Mouse (Mus musculus) liver, adult (tissue): ENCODE measurements around the gene Gm10282.

ENCODE experiments used
- GATA4 ChIP-seq: IDR thresholded peaks from 2 replicates; pipeline ENCODE4 v1.6.1; 2014; ENCODE audit warnings: mild to moderate bottlenecking, low read length; ENCODE audit not compliant: insufficient replicate concordance

The Gm10282 gene

GRCm38 (mm10) chr8:72316053-72316695 is 11.1 kb upstream of the Gm10282 start:
- TF ChIP-seq GATA4 = no peak

DNA sequence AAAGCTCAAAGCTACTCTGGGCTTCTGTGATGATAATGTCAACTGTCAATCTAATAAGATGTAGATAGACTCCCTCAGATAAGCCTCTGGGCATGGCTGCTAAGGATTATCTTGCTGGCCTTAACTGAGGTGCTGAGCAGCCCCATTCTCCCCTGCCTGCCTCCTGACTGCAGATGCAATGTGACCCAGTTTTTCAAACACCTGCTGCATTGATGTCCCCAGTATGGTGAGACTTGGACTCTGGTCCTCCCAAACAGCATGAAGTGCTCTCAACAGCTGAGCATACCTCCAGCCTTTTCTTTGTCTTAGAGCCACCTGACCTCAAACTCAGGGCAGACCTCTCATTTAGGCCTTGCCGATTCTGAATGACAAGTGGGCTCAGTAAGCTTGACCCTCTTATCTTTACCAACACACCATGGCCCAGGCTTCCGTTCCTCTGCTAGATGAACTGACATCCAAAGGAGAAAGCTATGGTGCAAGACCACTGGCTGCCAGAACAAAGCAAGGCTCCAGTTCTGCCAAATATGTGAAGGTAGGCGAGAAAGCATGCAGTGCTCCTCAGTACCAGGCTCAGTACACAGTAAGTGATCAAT is 8.0 kb upstream of the Gm10282 start:
- no peak for TF ChIP-seq GATA4

GRCm38 (mm10) chr8:72310849-72311506 is 5.9 kb upstream of the Gm10282 start:
- no peak for TF ChIP-seq GATA4

GRCm38 (mm10) chr8:72308276-72308675 is 3.2 kb upstream of the Gm10282 start:
- TF ChIP-seq GATA4 = no peak

- TF ChIP-seq GATA4 = no peak
Observed at GRCm38 (mm10) chr8:72306913-72307312, 1.9 kb upstream of the Gm10282 start.

DNA sequence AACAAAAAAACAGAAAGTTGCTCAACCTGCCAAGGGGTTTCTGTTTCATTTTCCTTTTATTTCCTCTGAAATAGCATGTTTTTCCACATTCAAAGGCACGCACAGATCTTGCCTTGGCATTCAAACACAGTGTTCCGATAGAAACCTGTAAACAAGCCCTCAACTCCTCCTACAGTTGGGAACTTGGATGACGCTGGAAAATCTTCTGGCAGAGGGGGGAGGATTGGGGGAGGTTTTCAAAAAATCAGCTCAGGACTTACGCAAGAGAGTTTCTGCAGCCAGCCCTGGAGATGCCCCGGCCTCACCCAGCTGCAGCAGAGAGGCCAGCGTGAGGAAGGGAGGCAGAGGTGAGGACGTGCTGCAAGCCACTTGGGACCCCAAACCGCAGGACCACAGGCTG is 1.4 kb downstream of the Gm10282 start:
- peak; percentile 50; the same call in 1 of the 2 replicates for TF ChIP-seq GATA4

GRCm38 (mm10) chr8:72302986-72303612 is 2.0 kb downstream of the Gm10282 start:
- no peak for TF ChIP-seq GATA4

DNA sequence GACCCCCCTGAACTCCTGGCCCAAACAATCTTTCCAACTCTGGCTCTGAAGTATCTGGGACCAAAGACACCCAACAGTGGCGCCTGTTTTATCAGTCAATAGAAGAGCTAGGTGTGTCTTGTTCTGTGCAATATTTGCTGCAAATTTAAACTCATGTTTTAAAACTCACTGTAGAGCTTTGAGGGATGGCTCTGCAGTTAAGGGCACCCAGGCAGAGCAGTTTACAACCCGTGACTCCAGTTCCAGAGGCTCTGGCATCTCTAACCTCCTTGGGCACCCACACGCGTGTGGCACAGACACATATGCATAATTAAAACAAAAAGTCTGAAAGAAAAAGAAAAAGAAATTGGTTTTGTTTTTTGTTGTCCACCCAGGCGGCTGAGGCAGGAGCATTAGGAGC is 3.6 kb downstream of the Gm10282 start:
- TF ChIP-seq GATA4 = no peak

- no peak for TF ChIP-seq GATA4
Observed at GRCm38 (mm10) chr8:72300654-72301400, 4.2 kb downstream of the Gm10282 start.

DNA sequence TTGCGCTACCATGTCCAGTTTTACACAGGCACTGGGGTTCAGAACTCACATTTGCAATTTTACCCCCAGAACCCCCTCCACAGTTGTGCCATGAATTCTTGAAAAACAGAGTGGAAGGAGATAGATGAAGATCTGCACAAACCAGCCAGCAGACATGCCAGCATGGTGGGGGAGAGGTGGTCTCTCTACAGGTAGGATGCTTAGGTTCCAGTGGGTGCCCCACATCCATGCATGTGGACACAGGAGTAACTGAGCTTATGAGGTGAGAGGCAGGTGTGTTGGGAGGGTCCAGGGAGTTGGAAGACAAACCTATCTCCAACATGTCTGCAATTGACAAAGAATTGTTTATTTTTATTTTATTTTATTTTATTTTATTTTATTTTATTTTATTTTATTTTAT is 6.1 kb downstream of the Gm10282 start:
- no peak for TF ChIP-seq GATA4

- TF ChIP-seq GATA4 = no peak
Observed at GRCm38 (mm10) chr8:72296561-72296960, 8.5 kb downstream of the Gm10282 start.

GRCm38 (mm10) chr8:72295679-72296078 is 9.4 kb downstream of the Gm10282 start:
- TF ChIP-seq GATA4 = no peak

GRCm38 (mm10) chr8:72295125-72295524 is 9.9 kb downstream of the Gm10282 start:
- no peak; the same call in 1 of the 2 replicates for TF ChIP-seq GATA4

GRCm38 (mm10) chr8:72293309-72293708 is 11.8 kb downstream of the Gm10282 start:
- TF ChIP-seq GATA4 = no peak

DNA sequence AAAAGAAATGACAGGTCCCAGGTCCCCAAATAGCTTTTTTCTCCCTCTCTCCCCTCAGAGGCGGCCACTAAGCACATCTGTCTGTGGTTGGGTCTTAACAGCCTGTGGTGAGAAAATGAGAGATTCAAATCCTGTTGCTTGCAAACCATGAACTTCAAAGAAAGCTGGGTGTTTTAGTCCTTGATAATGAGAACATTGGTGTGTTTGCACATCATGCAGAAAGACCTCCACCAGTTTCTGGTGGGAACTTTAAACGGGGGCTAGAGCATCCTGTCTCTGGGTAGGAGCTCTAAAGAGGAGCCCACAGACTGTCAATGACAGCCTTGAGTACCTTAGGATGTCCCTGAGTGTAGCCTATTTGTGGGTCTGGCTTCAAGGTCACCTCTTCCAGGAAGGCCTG is 14.0 kb downstream of the Gm10282 start:
- TF ChIP-seq GATA4 = no peak
